Mouse (Mus musculus) limb, embryonic 10.5 days (tissue): ENCODE results near the gene Ace. TPM values are rescaled to one million over a fixed set of nuclear protein-coding genes. Genes with fewer than 3 reads are reported as not detected.

ENCODE experiments used
- DNase-seq: peaks from one replicate; pipeline ENCODE4 v3.0.0-alpha.2; 2017; ENCODE audit warnings: low spot score
- H3K27ac ChIP-seq: fragments of 300-500 bp; sonication (generic); 2 replicates; pipeline ENCODE4 v1.5.1; 2016; ENCODE audit warnings: mild to moderate bottlenecking
- H3K27me3 ChIP-seq: fragments of 300-500 bp; sonication (generic); 2 replicates; pipeline ENCODE4 v1.6.1; 2016; ENCODE audit warnings: low read depth, mild to moderate bottlenecking; ENCODE audit not compliant: poor library complexity, severe bottlenecking
- H3K36me3 ChIP-seq: fragments of 300-500 bp; sonication (generic); 2 replicates; pipeline ENCODE4 v1.6.1; 2016; ENCODE audit warnings: mild to moderate bottlenecking, moderate library complexity
- H3K4me1 ChIP-seq: fragments of 300-500 bp; sonication (generic); 2 replicates; pipeline ENCODE4 v1.6.1; 2016
- H3K4me3 ChIP-seq: fragments of 300-500 bp; sonication (generic); 2 replicates; pipeline ENCODE4 v1.5.1; 2016; ENCODE audit warnings: mild to moderate bottlenecking, moderate library complexity
- H3K9me3 ChIP-seq: fragments of 300-500 bp; sonication (generic); replicated peaks from 2 replicates; pipeline ENCODE4 v1.6.1; 2016; ENCODE audit warnings: mild to moderate bottlenecking
- WGBS: fragments of 180-500 bp; shearing (Covaris S2); methylation state at CpG from one replicate; pipeline ENCODE4 v1.1.7; 2016; 5-methylcytosine and 5-hydroxymethylcytosine counted together
- polyA plus RNA-seq: library from polyadenylated mRNA; unstranded; fragments of >200 nt; fragmentation: Nextera tagmentation; extraction: Ambion mirVana; gene quantifications from 2 replicates; pipeline ENCODE4 v1.2.1, GENCODE M21; 2016

Ace gene
- polyA plus RNA-seq, 1 experiment from 2014 or later = 0.16 TPM

- Histone ChIP-seq H3K27ac (no peak overlapping the region), H3K36me3 (no peaks in the 10 kb centered on the region), H3K27me3 (peaks cover 12% of the 10 kb centered on the region), H3K4me1 (0 out of 2 replicates have a peak, but pooled peaks cover 9% of the 10 kb centered on the region), H3K4me3 (no peak overlapping the region), H3K9me3 (no peaks in the 10 kb centered on the region)
- 94% methylated on average over 8 of the region's 8 CpGs for WGBS
- DNase-seq = no peak
Measured at GRCm38 (mm10) chr11:105935496-105935895, 32.2 kb upstream of the Ace start.

GRCm38 (mm10) chr11:105936200-105936599 lies 31.5 kb upstream of the Ace start:
- no peak for DNase-seq
- H3K36me3 ChIP-seq = no peaks in the 10 kb centered on the region
- H3K27me3 ChIP-seq = peaks cover 19% of the 10 kb centered on the region
- WGBS = 94% methylated on average over 6 of the region's 6 CpGs
- H3K4me1 ChIP-seq = 0 out of 2 replicates have a peak, but pooled peaks cover 12% of the 10 kb centered on the region
- no peak overlapping the region for H3K4me3 ChIP-seq
- H3K9me3 ChIP-seq = no peaks in the 10 kb centered on the region
- H3K27ac ChIP-seq = no peak overlapping the region

GRCm38 (mm10) chr11:105936974-105937373 lies 30.8 kb upstream of the Ace start:
- H3K27ac ChIP-seq = no peak overlapping the region
- peaks cover 26% of the 10 kb centered on the region for H3K27me3 ChIP-seq
- DNase-seq = no peak
- H3K9me3 ChIP-seq = no peaks in the 10 kb centered on the region
- no peak overlapping the region for H3K4me3 ChIP-seq
- H3K36me3 ChIP-seq = no peaks in the 10 kb centered on the region
- 93% methylated on average over 3 of the region's 3 CpGs for WGBS
- peaks cover 16% of the 10 kb centered on the region; the same call in 1 of the 2 replicates for H3K4me1 ChIP-seq

DNA sequence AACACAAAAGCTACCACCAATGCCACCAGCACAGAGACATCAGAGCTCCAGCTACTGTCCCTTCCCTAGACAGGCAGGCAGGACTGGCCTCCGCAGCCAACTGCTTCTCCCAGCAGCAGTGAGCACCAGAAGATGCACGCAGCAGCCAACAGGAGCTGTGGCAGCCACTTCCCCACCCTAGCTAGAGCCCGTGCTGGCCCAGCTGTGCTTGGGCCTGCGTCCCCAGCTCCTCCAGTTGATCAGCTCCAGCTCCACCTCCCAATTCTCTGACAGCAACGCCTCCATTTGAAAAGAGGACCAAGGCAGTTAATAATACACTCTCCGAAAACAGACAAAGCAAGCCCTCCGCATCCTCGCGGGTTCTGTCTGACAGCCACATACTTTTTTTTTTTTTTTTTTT lies 29.0 kb upstream of the Ace start:
- H3K27me3 ChIP-seq = peaks cover 44% of the 10 kb centered on the region

DNA sequence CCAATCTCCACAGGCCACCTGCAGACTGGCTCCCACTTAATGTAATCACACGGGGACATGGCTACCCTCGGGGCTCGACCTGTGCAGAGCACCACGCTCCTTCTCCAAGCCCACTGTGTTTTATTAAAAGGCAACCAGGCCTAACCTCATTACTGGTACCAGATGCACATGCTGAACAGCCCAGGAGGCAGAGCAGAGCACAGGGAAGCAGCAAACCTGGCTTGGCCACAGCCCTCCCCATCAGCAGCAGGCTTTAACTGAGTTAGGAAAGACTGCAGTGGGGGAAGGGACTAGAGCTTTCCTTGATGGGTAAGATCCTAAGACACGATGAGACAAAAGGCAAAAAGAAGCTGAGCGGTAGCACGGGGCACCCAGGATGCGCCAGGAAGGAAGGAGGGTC lies 25.8 kb upstream of the Ace start:
- Histone ChIP-seq H3K4me3 (no peak overlapping the region), H3K27ac (no peak overlapping the region), H3K27me3 (peaks cover 69% of the 10 kb centered on the region), H3K36me3 (no peaks in the 10 kb centered on the region), H3K4me1 (peaks cover 35% of the 10 kb centered on the region), H3K9me3 (no peaks in the 10 kb centered on the region)
- DNase-seq = no peak
- WGBS = 73% methylated on average over 8 of the region's 8 CpGs

More for the DNA sequence above, 29.0 kb upstream of the Ace start:
- Histone ChIP-seq H3K4me1 (peaks cover 27% of the 10 kb centered on the region), H3K36me3 (no peaks in the 10 kb centered on the region), H3K9me3 (no peaks in the 10 kb centered on the region), H3K27ac (no peak overlapping the region), H3K4me3 (no peak overlapping the region)
- no peak for DNase-seq
- WGBS = 74% methylated on average over 9 of the region's 9 CpGs

DNA sequence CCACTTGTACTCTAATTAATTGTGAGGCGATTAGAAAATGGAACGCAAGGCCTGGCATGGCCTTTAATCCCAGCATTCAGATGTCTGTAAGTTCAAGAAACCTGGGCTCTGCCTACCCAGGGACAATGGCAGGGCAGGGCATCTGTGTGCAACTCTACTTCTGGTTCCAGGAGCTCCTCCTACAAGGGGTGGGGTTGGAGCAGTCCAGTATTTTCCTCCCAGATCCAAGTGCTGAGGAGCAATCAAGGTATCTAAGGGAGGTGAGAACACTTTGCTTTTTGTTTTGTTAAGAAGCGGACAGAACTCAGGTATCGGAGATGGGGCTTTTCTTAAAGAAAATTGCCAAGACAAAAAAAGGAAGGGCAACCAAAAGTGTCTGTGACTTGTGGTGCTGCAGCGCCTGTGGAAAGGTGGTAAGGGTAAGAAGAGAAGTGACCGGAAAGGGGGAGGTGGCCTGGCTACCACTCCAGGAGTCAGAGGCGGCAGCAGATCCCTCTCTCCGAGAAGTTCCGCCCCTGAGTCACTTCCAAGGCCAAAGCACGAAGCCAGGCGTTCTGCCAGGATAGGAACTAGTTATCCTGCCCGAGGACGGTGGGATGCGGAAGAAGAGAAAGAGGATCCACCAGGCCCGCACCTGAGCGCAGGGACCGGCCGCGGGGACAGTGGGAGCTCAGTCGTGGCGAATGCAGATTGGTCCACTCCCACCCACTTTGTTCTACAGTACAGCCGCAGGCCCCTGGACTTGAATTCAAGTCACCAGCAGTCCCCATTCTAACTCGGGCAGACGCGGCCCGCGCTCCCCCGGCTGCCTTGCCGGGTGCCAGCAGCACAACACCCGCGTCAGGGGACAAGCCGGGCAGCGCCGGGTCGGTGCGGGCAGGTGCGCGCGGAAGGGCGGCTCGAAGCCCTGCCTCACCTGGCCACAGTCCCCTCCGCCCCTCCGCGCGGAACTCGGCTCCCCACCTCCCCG lies 24.3 kb upstream of the Ace start:
- peak overlapping the region; percentile 79 for H3K4me3 ChIP-seq
- WGBS = 6% methylated on average over 47 of the region's 47 CpGs
- H3K27ac ChIP-seq = peak overlapping the region; percentile 82
- H3K36me3 ChIP-seq = no peaks in the 10 kb centered on the region
- H3K4me1 ChIP-seq = peaks cover 40% of the 10 kb centered on the region
- DNase-seq = peak; percentile 57
- no peaks in the 10 kb centered on the region for H3K9me3 ChIP-seq
- H3K27me3 ChIP-seq = peaks cover 69% of the 10 kb centered on the region

DNA sequence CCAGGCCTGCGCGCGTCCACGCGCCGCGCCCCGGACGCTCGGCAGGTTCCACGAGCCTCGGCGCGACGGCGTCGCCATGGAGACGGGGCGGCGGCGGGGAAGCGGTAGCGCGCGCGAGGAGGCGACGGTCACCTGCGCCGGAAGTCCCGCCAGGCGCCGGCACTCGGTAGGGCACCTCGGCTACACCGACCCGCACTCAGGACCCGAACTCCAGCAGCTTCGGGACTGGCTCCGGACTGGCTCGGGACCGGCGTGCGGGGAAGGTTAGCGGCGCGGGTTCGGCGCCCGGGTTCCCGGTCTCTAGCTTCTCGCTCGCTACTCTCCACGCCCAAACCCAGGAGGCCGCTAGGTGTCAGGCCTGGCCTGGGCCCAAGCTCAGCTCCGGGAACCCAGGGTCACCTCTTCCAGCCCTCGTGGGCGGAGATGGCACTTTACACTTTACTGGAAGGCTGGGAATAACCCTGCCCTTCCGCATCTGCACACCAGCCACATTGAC lies 23.6 kb upstream of the Ace start:
- Histone ChIP-seq H3K27me3 (peaks cover 69% of the 10 kb centered on the region), H3K9me3 (no peaks in the 10 kb centered on the region), H3K4me3 (peak overlapping the region; percentile 79), H3K4me1 (peaks cover 39% of the 10 kb centered on the region), H3K27ac (peak overlapping the region; percentile 82), H3K36me3 (no peaks in the 10 kb centered on the region)
- DNase-seq = peak; percentile 76
- WGBS = under 1% methylated on average over 59 of the region's 59 CpGs

GRCm38 (mm10) chr11:105944770-105945672 lies 22.7 kb upstream of the Ace start:
- Histone ChIP-seq H3K27ac (peak overlapping the region; percentile 82), H3K27me3 (peaks cover 60% of the 10 kb centered on the region), H3K4me3 (peak overlapping the region; percentile 79), H3K9me3 (no peaks in the 10 kb centered on the region), H3K4me1 (peaks cover 39% of the 10 kb centered on the region), H3K36me3 (no peaks in the 10 kb centered on the region)
- no peak for DNase-seq
- WGBS = 83% methylated on average over 16 of the region's 16 CpGs

- DNase-seq = no peak
Measured at GRCm38 (mm10) chr11:105946694-105947154, 21.0 kb upstream of the Ace start.

GRCm38 (mm10) chr11:105948255-105948654 lies 19.5 kb upstream of the Ace start:
- no peak overlapping the region for H3K4me3 ChIP-seq
- H3K27me3 ChIP-seq = peaks cover 31% of the 10 kb centered on the region
- WGBS = 85% methylated on average over 2 of the region's 2 CpGs
- no peaks in the 10 kb centered on the region for H3K9me3 ChIP-seq
- H3K36me3 ChIP-seq = no peaks in the 10 kb centered on the region
- DNase-seq = no peak
- H3K4me1 ChIP-seq = peaks cover 48% of the 10 kb centered on the region
- no peak overlapping the region for H3K27ac ChIP-seq

More at GRCm38 (mm10) chr11:105946694-105947154, 21.0 kb upstream of the Ace start:
- 51% methylated on average over 11 of the region's 11 CpGs for WGBS
- H3K36me3 ChIP-seq = no peaks in the 10 kb centered on the region
- no peaks in the 10 kb centered on the region for H3K9me3 ChIP-seq
- peaks cover 45% of the 10 kb centered on the region for H3K27me3 ChIP-seq
- H3K4me1 ChIP-seq = peaks cover 42% of the 10 kb centered on the region
- no peak overlapping the region for H3K27ac ChIP-seq
- H3K4me3 ChIP-seq = no peak overlapping the region

- H3K4me3 ChIP-seq = no peak overlapping the region
- H3K27me3 ChIP-seq = peaks cover 8% of the 10 kb centered on the region
- peaks cover 29% of the 10 kb centered on the region for H3K4me1 ChIP-seq
- no peaks in the 10 kb centered on the region for H3K9me3 ChIP-seq
- DNase-seq = no peak
- no peak overlapping the region for H3K27ac ChIP-seq
- no peaks in the 10 kb centered on the region for H3K36me3 ChIP-seq
- WGBS = 73% methylated on average over 4 of the region's 4 CpGs
Measured at GRCm38 (mm10) chr11:105950519-105950918, 17.2 kb upstream of the Ace start.

- no peaks in the 10 kb centered on the region for H3K36me3 ChIP-seq
- H3K4me3 ChIP-seq = no peak overlapping the region
- peaks cover 29% of the 10 kb centered on the region for H3K4me1 ChIP-seq
- no peaks in the 10 kb centered on the region for H3K9me3 ChIP-seq
- WGBS = 35% methylated on average over 3 of the region's 3 CpGs
- H3K27me3 ChIP-seq = no peaks in the 10 kb centered on the region
- DNase-seq = no peak
- no peak overlapping the region; the same call in 1 of the 2 replicates for H3K27ac ChIP-seq
Measured at GRCm38 (mm10) chr11:105951601-105952044, 16.1 kb upstream of the Ace start.
